Mouse (Mus musculus) liver, postnatal 0 days (tissue): ENCODE data around the gene Cd93. TPM values are rescaled to one million over a fixed set of nuclear protein-coding genes. Genes with fewer than 3 reads are reported as not detected.

ENCODE experiments used
- ATAC-seq: fragments of 200-750 bp; cut with Nextera tagmentation; 2 replicates; pipeline ENCODE4 v1.8.0; 2017; ENCODE audit warnings: mild to moderate bottlenecking, moderate library complexity
- DNase-seq: peaks from one replicate; pipeline ENCODE4 v3.0.0-alpha.2; 2016
- H3K27ac ChIP-seq: fragments of 300-500 bp; sonication (generic); 2 replicates; pipeline ENCODE4 v1.5.1; 2014; ENCODE audit warnings: antibody characterized with exemption, moderate library complexity, mild to moderate bottlenecking, low read depth
- H3K27me3 ChIP-seq: fragments of 300-500 bp; sonication (generic); 2 replicates; pipeline ENCODE4 v1.6.1; 2014; ENCODE audit warnings: low read length, control low read depth, mixed read lengths; ENCODE audit not compliant: insufficient read depth
- H3K36me3 ChIP-seq: fragments of 300-500 bp; sonication (generic); replicated peaks from 2 replicates; pipeline ENCODE4 v1.6.1; 2014; ENCODE audit warnings: mild to moderate bottlenecking, control low read depth, low read length, moderate library complexity, mixed read lengths; ENCODE audit not compliant: insufficient read depth
- H3K4me1 ChIP-seq: fragments of 300-500 bp; sonication (generic); 2 replicates; pipeline ENCODE4 v1.6.1; 2014; ENCODE audit warnings: antibody characterized with exemption, mild to moderate bottlenecking, control low read depth; ENCODE audit not compliant: insufficient read depth
- H3K4me2 ChIP-seq: fragments of 300-500 bp; sonication (generic); 2 replicates; pipeline ENCODE4 v1.6.1; 2014; ENCODE audit warnings: low read depth, mild to moderate bottlenecking, low read length, moderate library complexity, mixed read lengths
- H3K4me3 ChIP-seq: fragments of 300-500 bp; sonication (generic); 2 replicates; pipeline ENCODE4 v1.5.1; 2014; ENCODE audit warnings: low read depth, low read length
- H3K9ac ChIP-seq: fragments of 300-500 bp; sonication (generic); replicated peaks from 2 replicates; pipeline ENCODE4 v1.6.1; 2014; ENCODE audit warnings: mild to moderate bottlenecking, moderate library complexity
- H3K9me3 ChIP-seq: fragments of 300-500 bp; sonication (generic); 2 replicates; pipeline ENCODE4 v1.6.1; 2016; ENCODE audit warnings: mild to moderate bottlenecking, control low read depth, low read length, mixed read lengths
- CTCF ChIP-seq: sonication (generic); IDR thresholded peaks from 2 replicates; pipeline ENCODE4 v1.5.1; 2016; ENCODE audit warnings: antibody characterized with exemption, low read depth
- EP300 ChIP-seq: IDR thresholded peaks from 2 replicates; pipeline ENCODE4 v1.6.1; 2016; ENCODE audit warnings: antibody characterized with exemption, low read depth, mild to moderate bottlenecking
- WGBS: fragments of 180-500 bp; shearing (Covaris S2); extraction: QIAGEN DNeasy Blood & Tissue Kit; methylation state at CpG from one replicate; pipeline ENCODE4 v1.1.7; 2014; ENCODE audit not compliant: insufficient replicate concordance; 5-methylcytosine and 5-hydroxymethylcytosine counted together
- polyA plus RNA-seq: library from polyadenylated mRNA; unstranded; fragments of >200 nt; fragmentation: Nextera tagmentation; extraction: Ambion mirVana; gene quantifications from 2 replicates; pipeline ENCODE4 v1.2.1, GENCODE M21; 2015

Cd93 gene
- polyA plus RNA-seq, 1 experiment from 2014 or later: 3.3 TPM

DNA sequence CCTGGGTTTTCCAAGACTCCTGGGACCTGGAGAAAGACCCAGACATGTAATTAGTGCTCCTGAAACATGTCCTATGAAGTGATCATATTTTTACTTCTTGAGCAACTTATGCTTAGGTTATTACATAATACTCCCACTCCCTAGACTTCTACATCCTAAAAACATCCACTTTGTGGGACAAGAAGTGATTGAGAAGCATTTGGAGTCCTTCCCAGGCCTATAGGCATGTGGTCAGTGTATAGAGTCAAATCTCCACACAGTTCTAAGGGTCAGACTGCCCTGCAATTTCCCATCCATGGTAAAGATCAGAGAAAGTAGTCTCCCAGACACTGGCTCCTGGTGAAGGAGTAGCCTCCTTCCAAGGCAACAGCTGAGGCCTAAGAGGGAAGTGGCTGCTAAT, 12.0 kb upstream of the Cd93 start:
- Histone ChIP-seq H3K9me3 (no peaks in the 10 kb centered on the region), H3K4me1 (0 out of 2 replicates have a peak, but pooled peaks cover under 1% of the 10 kb centered on the region), H3K36me3 (no peaks in the 10 kb centered on the region), H3K9ac (no peak overlapping the region), H3K27me3 (no peaks in the 10 kb centered on the region), H3K4me2 (no peak overlapping the region), H3K4me3 (no peak overlapping the region), H3K27ac (no peak overlapping the region)
- no peak for ATAC-seq
- no peak for DNase-seq
- TF ChIP-seq CTCF (no peak), EP300 (no peak)

DNA sequence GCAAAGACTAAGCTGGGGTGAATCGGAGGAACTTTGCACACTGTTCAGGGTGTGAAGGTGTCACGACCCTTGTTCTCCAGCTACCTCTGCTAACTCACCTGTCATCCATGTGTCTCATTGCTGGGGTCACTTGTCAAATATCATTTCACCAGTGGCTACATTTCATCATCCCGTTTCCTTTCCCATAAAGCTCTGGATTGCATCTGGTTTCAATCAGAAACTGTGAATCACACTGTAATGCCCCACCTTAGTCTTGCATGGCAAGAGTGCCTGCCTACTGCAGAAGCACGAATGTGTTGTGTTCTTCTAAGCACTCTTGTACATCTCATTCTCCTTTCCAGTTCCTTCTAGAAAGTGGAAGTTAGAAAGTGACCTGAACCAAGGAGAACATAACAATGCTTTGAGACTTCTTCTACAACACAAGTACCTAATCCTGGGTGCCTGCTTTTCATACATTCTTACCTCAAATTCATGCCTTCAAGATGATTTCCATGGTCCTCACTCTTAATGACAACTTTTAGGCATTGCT, 10.7 kb upstream of the Cd93 start:
- TF ChIP-seq EP300: no peak
- no peak for TF ChIP-seq CTCF
- no peak for DNase-seq
- Histone ChIP-seq H3K27me3 (no peaks in the 10 kb centered on the region), H3K9me3 (no peaks in the 10 kb centered on the region), H3K4me2 (no peak overlapping the region), H3K36me3 (no peaks in the 10 kb centered on the region), H3K27ac (no peak overlapping the region), H3K4me3 (no peak overlapping the region), H3K4me1 (0 out of 2 replicates have a peak, but pooled peaks cover 2% of the 10 kb centered on the region), H3K9ac (no peak overlapping the region)
- ATAC-seq: no peak
- 58% methylated on average over 4 of the region's 4 CpGs for WGBS

DNA sequence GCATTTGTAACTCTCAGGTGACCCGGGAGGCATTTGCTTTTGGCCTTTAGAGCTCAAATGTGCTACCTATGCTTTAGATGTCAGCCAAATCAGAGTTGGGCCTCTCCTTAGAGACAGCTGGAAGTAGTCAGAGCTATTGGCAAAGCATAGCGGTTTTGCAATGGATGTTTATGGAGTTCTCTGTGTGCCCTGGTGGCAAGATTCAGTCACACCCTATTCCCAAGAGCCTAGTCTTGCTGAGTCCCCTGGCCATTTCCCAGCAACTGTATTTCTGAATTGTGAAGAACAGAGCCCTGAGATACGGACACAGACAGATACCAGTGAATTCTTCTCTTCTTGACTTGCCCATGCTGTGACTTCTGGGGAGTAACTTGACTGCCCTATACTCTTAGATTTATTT, 9.7 kb upstream of the Cd93 start:
- Histone ChIP-seq H3K9me3 (no peaks in the 10 kb centered on the region), H3K27me3 (no peaks in the 10 kb centered on the region), H3K36me3 (no peaks in the 10 kb centered on the region), H3K27ac (no peak overlapping the region), H3K4me2 (no peak overlapping the region), H3K9ac (no peak overlapping the region), H3K4me1 (0 out of 2 replicates have a peak, but pooled peaks cover 2% of the 10 kb centered on the region), H3K4me3 (no peak overlapping the region)
- DNase-seq (no peak), ATAC-seq (no peak)
- 70% methylated on average over 3 of the region's 3 CpGs for WGBS
- TF ChIP-seq CTCF (no peak), EP300 (no peak)

DNA sequence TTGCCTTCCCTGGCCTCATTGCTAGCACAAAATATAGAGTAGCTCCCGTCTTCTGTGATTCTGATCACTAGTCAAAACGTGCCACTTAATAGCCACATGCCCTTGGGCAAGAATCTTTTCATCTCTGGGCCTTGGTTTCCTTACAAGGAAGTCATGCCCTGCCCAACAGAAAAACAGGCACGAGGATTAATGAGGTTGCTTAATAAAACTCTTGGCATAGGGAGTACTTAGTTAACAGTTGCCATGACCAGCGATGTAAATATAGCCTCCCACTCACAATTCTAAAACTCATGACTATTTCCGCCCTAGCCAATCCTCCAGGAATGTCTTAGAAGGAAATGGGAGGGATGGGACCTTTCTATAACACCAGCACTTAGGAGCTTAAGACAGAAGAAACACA, 8.1 kb upstream of the Cd93 start:
- DNase-seq (no peak), ATAC-seq (no peak)
- no peak overlapping the region for H3K9ac ChIP-seq
- no peak overlapping the region for H3K4me3 ChIP-seq
- H3K27me3 ChIP-seq: no peaks in the 10 kb centered on the region
- 0 out of 2 replicates have a peak, but pooled peaks cover 2% of the 10 kb centered on the region for H3K4me1 ChIP-seq
- no peaks in the 10 kb centered on the region for H3K36me3 ChIP-seq
- 56% methylated on average over 5 of the region's 5 CpGs for WGBS
- TF ChIP-seq EP300 (no peak), CTCF (no peak)
- H3K27ac ChIP-seq: peak overlapping the region; percentile 29; the same call in 1 of the 2 replicates
- no peak overlapping the region for H3K4me2 ChIP-seq
- no peaks in the 10 kb centered on the region for H3K9me3 ChIP-seq

DNA sequence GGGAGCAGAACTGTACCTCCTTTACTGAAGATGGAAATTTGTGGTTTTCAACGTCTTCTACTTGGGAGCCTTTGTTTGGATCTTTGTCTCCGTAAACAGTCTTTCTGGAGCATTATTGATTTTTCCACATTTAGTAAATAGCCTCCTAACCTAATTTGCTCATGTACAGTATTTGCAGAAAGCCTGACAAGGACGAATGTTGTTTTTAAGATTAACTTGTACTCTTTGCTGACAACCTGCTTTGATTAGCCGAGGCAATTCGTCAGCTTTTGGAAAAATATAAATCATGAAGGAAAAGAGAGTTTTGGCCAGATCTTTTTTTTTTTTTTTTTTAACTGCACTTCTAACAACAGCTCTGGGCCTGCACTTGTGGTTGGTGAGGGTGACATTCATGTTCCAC, 7.3 kb upstream of the Cd93 start:
- H3K27ac ChIP-seq: no peak overlapping the region
- H3K4me2 ChIP-seq: no peak overlapping the region
- no peaks in the 10 kb centered on the region for H3K36me3 ChIP-seq
- no peak for ATAC-seq
- H3K9ac ChIP-seq: no peak overlapping the region
- 49% methylated on average over 5 of the region's 5 CpGs for WGBS
- TF ChIP-seq EP300 (no peak), CTCF (no peak)
- DNase-seq: no peak
- no peaks in the 10 kb centered on the region for H3K27me3 ChIP-seq
- H3K4me3 ChIP-seq: no peak overlapping the region
- 0 out of 2 replicates have a peak, but pooled peaks cover 2% of the 10 kb centered on the region for H3K4me1 ChIP-seq
- H3K9me3 ChIP-seq: no peaks in the 10 kb centered on the region

DNA sequence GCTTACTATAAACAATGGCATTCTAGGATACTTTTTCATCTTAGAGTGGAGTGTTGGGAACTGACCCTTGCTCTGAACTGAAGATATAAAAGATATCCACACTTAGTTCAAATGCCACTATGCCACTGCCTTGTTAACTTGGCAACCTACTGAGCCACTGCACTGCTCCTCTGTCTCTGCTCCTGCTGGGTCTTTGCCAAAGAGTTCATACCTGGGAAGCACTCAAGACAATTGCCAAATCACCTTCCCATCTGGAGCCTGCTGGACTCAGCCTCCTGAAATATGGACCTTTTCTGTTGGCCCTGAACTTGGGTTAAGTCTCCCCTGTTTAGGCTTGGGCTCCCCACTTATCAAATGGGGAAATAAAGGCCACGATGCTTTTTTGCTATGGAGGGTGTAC, 6.3 kb upstream of the Cd93 start:
- 66% methylated on average over 1 of the region's 1 CpGs for WGBS
- DNase-seq (no peak), ATAC-seq (no peak)
- Histone ChIP-seq H3K4me2 (no peak overlapping the region), H3K9me3 (no peaks in the 10 kb centered on the region), H3K27ac (no peak overlapping the region), H3K4me1 (0 out of 2 replicates have a peak, but pooled peaks cover 2% of the 10 kb centered on the region), H3K4me3 (no peak overlapping the region), H3K36me3 (no peaks in the 10 kb centered on the region), H3K9ac (no peak overlapping the region), H3K27me3 (no peaks in the 10 kb centered on the region)
- no peak for TF ChIP-seq EP300
- TF ChIP-seq CTCF: no peak
